Mouse (Mus musculus): ENCODE measurements around the gene Tbc1d25. TPM values are rescaled to one million over a fixed set of nuclear protein-coding genes. Genes with fewer than 3 reads are reported as not detected.

Tbc1d25 gene
- polyA plus RNA-seq, 1 experiment from 2014 or later = 2.2 TPM

DNA sequence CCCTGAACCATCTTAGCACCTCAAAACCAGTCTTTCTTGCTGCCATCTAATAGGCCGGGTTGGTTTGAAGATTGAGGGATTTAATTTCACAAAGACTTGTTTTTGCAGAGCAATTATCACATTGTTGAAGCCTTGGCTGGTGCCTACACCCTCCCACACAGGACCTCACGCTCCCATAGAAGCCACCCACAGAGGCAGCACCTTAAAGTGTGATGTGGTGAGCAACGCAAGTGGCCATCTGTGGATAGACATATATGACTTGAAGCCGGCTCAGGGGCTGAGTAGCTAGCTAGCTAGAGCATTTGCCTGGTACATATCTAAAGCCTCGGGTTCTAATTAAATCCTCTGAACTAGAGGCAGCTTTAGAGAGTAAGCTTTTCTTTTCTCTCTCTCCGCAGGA, 41.4 kb upstream of the Tbc1d25 start:
- Histone ChIP-seq H3K36me3 (replicated peaks; ENCODE audit: insufficient read depth, low read length) (no peaks in the 10 kb centered on the region), H3K4me2 (ENCODE audit: low read depth, low read length) (no peak overlapping the region), H3K4me3 (ENCODE audit: low read depth, low read length) (no peak overlapping the region), H3K27ac (ENCODE audit: low read depth) (no peak overlapping the region), H3K4me1 (ENCODE audit: insufficient read depth) (no peaks in the 10 kb centered on the region), H3K9ac (replicated peaks) (no peak overlapping the region), H3K9me3 (ENCODE audit: low read length) (no peaks in the 10 kb centered on the region), H3K27me3 (ENCODE audit: insufficient read depth, low read length) (no peaks in the 10 kb centered on the region)
- DNase-seq (no peak), ATAC-seq (no peak)
- no peak for TF ChIP-seq CTCF (IDR thresholded peaks at IDR 0.05; ENCODE audit: low read depth)
- 49% methylated on average over 6 of the region's 6 CpGs for WGBS (ENCODE audit: insufficient replicate concordance)

- H3K27ac ChIP-seq (ENCODE audit: low read depth) = no peak overlapping the region
- 50% methylated on average over 7 of the region's 7 CpGs for WGBS (ENCODE audit: insufficient replicate concordance)
- no peaks in the 10 kb centered on the region for H3K27me3 ChIP-seq (ENCODE audit: insufficient read depth, low read length)
- no peaks in the 10 kb centered on the region for H3K9me3 ChIP-seq (ENCODE audit: low read length)
- H3K4me2 ChIP-seq (ENCODE audit: low read depth, low read length) = no peak overlapping the region
- H3K4me1 ChIP-seq (ENCODE audit: insufficient read depth) = no peaks in the 10 kb centered on the region
- ATAC-seq (peak; percentile 74), DNase-seq (no peak)
- H3K4me3 ChIP-seq (ENCODE audit: low read depth, low read length) = no peak overlapping the region
- H3K9ac ChIP-seq (replicated peaks) = no peak overlapping the region
- no peak for TF ChIP-seq CTCF (IDR thresholded peaks at IDR 0.05; ENCODE audit: low read depth)
- TF ChIP-seq EP300 (IDR thresholded peaks at IDR 0.05; ENCODE audit: low read depth) = peak; percentile 33; the same call in 1 of the 2 replicates
- no peaks in the 10 kb centered on the region for H3K36me3 ChIP-seq (replicated peaks; ENCODE audit: insufficient read depth, low read length)
Observed at GRCm38 (mm10) chrX:8211490-8212207, 35.7 kb upstream of the Tbc1d25 start.

DNA sequence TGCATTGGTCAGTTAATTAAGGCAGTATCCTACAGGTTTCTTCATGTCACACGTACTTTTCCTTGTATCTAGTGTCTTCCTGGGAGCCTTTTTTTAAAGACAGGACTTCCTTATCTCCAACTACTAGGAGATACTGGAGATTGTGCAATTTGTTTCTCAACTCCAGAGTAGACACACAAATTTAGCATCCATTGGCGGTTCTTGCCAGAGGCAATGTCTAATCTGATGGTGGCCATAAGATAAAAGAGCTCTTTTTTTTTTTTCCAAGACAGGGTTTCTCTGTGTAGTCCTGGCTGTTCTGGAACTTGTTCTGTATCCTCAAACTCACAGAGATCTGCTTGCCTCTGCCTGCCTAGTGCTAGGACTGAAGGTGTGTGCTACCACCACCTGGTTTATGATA, 33.7 kb upstream of the Tbc1d25 start:
- Histone ChIP-seq H3K27me3 (ENCODE audit: insufficient read depth, low read length) (no peaks in the 10 kb centered on the region), H3K27ac (ENCODE audit: low read depth) (no peak overlapping the region), H3K9me3 (ENCODE audit: low read length) (no peaks in the 10 kb centered on the region), H3K4me3 (ENCODE audit: low read depth, low read length) (no peak overlapping the region), H3K9ac (replicated peaks) (no peak overlapping the region), H3K36me3 (replicated peaks; ENCODE audit: insufficient read depth, low read length) (no peaks in the 10 kb centered on the region), H3K4me2 (ENCODE audit: low read depth, low read length) (no peak overlapping the region), H3K4me1 (ENCODE audit: insufficient read depth) (no peaks in the 10 kb centered on the region)
- ATAC-seq = no peak
- 41% methylated on average over 2 of the region's 2 CpGs for WGBS (ENCODE audit: insufficient replicate concordance)
- TF ChIP-seq EP300 (IDR thresholded peaks at IDR 0.05; ENCODE audit: low read depth) (no peak), CTCF (IDR thresholded peaks at IDR 0.05; ENCODE audit: low read depth) (no peak)
- no peak for DNase-seq

DNA sequence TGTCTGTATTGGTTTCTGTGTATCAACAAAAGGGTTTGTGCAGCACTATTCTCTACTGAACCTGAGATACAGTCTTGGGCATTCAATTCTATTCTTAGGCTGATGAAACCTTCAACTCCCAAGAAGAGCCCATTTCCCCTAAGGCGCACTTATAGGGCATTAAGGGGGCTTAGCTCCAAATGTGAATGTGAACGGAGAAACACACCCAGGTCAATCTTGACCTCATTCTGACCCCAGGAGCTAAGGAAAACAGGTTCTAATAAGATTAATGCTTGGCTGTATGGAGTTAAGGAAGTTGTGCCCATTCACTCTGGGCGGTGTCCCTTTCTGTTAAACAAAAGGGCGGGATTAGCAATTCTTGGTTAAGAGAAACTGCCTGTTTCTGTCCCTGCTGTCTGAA, 31.2 kb upstream of the Tbc1d25 start:
- no peak overlapping the region for H3K4me2 ChIP-seq (ENCODE audit: low read depth, low read length)
- WGBS (ENCODE audit: insufficient replicate concordance) = 50% methylated on average over 4 of the region's 4 CpGs
- no peak overlapping the region for H3K4me3 ChIP-seq (ENCODE audit: low read depth, low read length)
- no peak overlapping the region for H3K27ac ChIP-seq (ENCODE audit: low read depth)
- no peak for DNase-seq
- no peaks in the 10 kb centered on the region for H3K27me3 ChIP-seq (ENCODE audit: insufficient read depth, low read length)
- no peaks in the 10 kb centered on the region for H3K36me3 ChIP-seq (replicated peaks; ENCODE audit: insufficient read depth, low read length)
- H3K9ac ChIP-seq (replicated peaks) = no peak overlapping the region
- H3K4me1 ChIP-seq (ENCODE audit: insufficient read depth) = no peaks in the 10 kb centered on the region
- H3K9me3 ChIP-seq (ENCODE audit: low read length) = no peaks in the 10 kb centered on the region
- TF ChIP-seq CTCF (IDR thresholded peaks at IDR 0.05; ENCODE audit: low read depth) (no peak), EP300 (IDR thresholded peaks at IDR 0.05; ENCODE audit: low read depth) (no peak)
- no peak for ATAC-seq

GRCm38 (mm10) chrX:8206694-8207197, 30.8 kb upstream of the Tbc1d25 start:
- Histone ChIP-seq H3K9ac (replicated peaks) (peak overlapping the region; percentile 18; the same call in 1 of the 2 replicates), H3K4me2 (ENCODE audit: low read depth, low read length) (peak overlapping the region; percentile 68), H3K4me1 (ENCODE audit: insufficient read depth) (no peaks in the 10 kb centered on the region), H3K9me3 (ENCODE audit: low read length) (no peaks in the 10 kb centered on the region), H3K4me3 (ENCODE audit: low read depth, low read length) (peak overlapping the region; percentile 41), H3K27me3 (ENCODE audit: insufficient read depth, low read length) (no peaks in the 10 kb centered on the region), H3K27ac (ENCODE audit: low read depth) (no peak overlapping the region), H3K36me3 (replicated peaks; ENCODE audit: insufficient read depth, low read length) (no peaks in the 10 kb centered on the region)
- no peak for TF ChIP-seq EP300 (IDR thresholded peaks at IDR 0.05; ENCODE audit: low read depth)
- TF ChIP-seq CTCF (IDR thresholded peaks at IDR 0.05; ENCODE audit: low read depth) = no peak
- 19% methylated on average over 11 of the region's 11 CpGs for WGBS (ENCODE audit: insufficient replicate concordance)
- ATAC-seq = peak; percentile 70
- no peak for DNase-seq

- H3K4me2 ChIP-seq (ENCODE audit: low read depth, low read length) = peak within 1 kb of the TSS; percentile 68
- TF ChIP-seq CTCF (IDR thresholded peaks at IDR 0.05; ENCODE audit: low read depth) = no peak
- TF ChIP-seq EP300 (IDR thresholded peaks at IDR 0.05; ENCODE audit: low read depth) = no peak
- DNase-seq (peak; percentile 79), ATAC-seq (peak; percentile 98)
- peak within 1 kb of the TSS; percentile 18; the same call in 1 of the 2 replicates for H3K9ac ChIP-seq (replicated peaks)
- H3K9me3 ChIP-seq (ENCODE audit: low read length) = no peaks in the 10 kb centered on the region
- no peaks in the 10 kb centered on the region for H3K36me3 ChIP-seq (replicated peaks; ENCODE audit: insufficient read depth, low read length)
- 13% methylated on average over 38 of the region's 46 CpGs for WGBS (ENCODE audit: insufficient replicate concordance)
- peak within 1 kb of the TSS; percentile 41 for H3K4me3 ChIP-seq (ENCODE audit: low read depth, low read length)
- H3K27me3 ChIP-seq (ENCODE audit: insufficient read depth, low read length) = no peaks in the 10 kb centered on the region
- no peaks in the 10 kb centered on the region for H3K4me1 ChIP-seq (ENCODE audit: insufficient read depth)
- no peak within 1 kb of the TSS for H3K27ac ChIP-seq (ENCODE audit: low read depth)
Observed at GRCm38 (mm10) chrX:8206015-8206693, 30.2 kb upstream of the Tbc1d25 start, which contains the start of gene Porcn. Gene Porcn (minus strand): TSS chrX:8206525.

Measured in liver, postnatal 0 days (tissue).